Mouse (Mus musculus) gastrocnemius, postnatal 14 days (tissue): ENCODE results near the gene Sec14l4. TPM values are rescaled to one million over a fixed set of nuclear protein-coding genes. Genes with fewer than 3 reads are reported as not detected.

Experiments used
- DNase-seq: peaks from one replicate; pipeline ENCODE4 v3.0.0; 2021; ENCODE audit warnings: mixed read lengths
- intact Hi-C: fragments of 180-260 bp; cut with DNase I; formaldehyde crosslinking; loops from one replicate; pipeline ENCODE4 v1.15.1; 2025; ENCODE audit warnings: low total_unique reads
- total RNA-seq, 2 experiments: library from RNA; stranded (reverse); gene quantifications; 2 replicates each; pipeline ENCODE4 v1.2.3; 2021

Sec14l4 gene
- total RNA-seq, 2 experiments from 2014 or later: not detected

DNA sequence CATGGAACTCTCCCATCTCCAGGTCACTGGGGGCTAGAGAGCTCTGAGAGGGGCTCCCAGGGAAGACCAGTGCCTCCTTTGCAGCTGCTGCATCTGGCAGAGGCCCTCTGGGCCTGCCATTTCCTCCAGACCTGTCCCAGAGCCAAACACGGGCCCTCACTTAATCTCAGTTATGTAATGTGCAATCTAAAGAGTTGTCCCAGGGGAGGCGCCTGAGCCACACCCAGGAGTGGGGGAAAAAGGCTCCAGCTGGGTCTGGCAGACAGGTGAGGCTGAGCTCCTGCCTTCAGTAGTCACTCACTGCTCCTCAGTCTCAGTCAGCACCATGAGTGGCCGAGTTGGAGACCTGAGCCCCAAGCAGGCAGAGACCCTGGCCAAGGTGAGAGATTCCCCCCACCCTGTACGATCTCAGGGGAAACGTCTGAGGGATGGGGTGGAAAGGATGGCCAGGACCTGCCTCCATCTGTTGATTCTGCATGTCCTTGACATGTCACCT, 33.4 kb downstream of the Sec14l4 start, which contains the start of gene Sec14l3:
Sec14l3 (plus strand) TSS at position 215 of the 496 bp plus-strand sequence.
- no peak for DNase-seq
- intact Hi-C loops: no loop called here

DNA sequence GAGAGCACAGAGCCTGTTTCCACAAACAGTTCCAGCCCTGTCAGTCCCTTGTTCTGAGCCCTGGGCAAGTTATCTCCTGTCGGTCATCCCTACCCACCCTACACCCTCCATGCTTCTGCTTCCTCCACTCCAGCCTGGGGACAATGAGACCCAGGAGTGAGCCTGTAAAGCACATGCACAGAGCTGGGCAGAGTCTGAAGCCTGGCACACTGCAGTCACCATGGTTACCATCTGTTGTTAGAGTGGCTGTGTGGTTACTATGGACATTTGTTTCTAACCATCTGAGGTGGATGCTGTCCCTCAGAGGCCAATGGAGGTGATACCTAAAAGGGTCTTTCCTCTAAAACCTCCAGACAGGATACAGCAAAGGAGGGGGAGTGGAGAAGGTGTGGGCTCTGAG, 38.4 kb downstream of the Sec14l4 start:
- no peak for DNase-seq
- intact Hi-C loops: no loop called here

DNA sequence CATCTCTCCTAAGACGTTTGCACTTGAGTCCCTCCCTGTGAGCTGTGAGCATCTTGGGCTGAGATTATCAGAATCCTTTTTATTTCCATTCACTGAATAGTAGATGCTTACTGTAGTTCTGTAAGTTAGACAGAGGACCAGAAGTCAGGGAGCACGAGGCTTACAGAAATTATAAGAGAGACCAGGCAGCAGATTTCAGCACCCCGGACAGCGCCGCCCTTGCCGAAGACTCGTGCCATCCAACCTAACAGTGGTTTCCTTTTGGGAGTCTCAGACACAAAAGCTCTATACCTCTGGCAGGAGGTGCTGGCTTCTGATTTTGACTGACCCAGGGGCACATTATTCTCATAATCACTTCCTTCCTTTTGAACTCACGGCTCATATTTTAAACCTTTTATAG, 45.4 kb downstream of the Sec14l4 start:
- intact Hi-C loops: no loop called here
- DNase-seq: peak; percentile 29

DNA sequence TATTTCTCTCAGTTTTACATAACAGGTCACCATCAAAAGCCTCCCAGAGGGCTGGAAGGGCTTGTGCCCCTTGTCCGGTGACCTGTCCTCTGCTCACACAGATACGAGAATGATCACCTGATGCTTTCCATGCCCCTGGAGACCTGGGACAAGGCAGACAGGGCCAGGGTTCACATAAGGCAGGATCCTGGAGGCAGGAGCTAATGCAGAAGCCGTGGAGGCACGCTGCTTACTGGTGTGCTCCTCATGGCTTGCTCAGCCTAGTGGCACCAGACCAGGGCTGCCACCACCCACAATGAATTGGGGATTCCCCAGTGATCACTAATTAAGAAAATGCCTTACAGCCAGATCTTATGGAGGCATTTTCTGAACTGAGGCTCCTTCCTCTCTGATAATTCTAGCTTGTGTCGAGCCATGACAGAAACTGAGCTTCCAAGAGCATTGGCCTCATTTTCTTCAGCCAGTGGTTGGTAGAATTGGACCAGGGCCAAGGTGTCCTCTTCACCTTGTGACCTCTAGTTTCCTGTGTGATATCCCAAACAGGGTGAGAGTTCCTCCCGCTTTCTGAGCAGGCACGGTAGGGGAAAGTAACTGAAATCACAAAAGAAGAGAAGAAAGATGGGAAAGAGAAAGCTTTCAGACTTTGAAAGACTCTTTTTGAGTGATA, 47.1 kb downstream of the Sec14l4 start:
- DNase-seq: no peak
- intact Hi-C loops: no loop called here

DNA sequence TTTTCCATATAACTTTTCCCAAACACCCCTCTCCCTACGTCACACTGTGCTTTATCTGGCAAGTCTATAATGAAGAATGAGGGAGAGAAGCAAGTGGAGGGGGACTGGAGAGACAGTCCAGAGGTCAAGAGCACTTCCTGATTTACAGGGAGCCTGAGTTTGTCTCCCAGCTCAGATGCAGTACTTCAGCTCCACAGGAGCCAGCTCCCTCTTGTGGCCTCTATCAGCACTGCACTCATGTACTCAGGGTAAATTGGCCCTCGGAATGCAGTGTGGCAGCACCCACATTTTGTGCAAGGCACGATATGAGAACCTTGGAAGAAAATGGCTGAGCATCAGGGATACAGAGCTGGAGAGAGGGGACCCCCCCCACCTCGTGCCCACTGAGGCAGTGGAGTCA, 49.0 kb downstream of the Sec14l4 start:
- DNase-seq: peak; percentile 24
- intact Hi-C loops: no loop called here

DNA sequence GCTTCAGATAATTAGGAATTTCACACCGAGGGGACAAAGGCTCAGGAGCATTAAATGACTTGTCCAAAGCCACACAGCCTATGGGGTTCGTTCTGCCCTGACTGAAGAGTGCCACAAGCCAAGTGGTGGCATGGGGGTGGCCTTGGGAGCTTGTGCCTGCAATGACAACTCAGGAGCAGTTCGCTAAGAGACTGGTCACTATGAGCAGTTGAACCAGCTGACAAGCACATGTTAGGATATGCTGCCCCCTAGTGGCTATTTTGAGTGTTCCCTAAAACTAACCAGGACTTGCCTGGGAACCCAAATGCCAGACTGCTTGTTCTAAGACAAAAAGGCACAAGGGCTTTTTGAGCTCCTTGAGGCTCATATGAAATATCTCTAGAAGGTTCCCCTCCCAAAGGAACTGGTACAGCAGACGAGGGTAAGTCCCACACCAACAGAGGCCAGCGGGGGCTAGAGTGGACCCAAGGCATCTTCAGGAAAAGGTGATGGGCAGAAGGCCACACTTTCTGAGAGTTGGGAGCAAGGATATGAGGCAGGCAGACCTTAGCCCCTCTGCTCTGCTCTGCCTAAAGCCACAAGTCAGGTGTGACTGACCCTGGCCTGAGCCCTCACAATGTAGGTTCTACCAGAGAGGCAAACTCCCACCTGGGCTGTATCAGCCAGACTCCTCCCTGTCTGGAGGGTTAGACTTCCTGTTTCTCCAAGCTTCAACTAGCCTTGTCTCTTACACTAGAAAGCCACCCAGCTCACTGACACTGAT, 52.2 kb downstream of the Sec14l4 start:
- intact Hi-C loops: loop anchor here (2.0 kb wide), 1 partner anchor 83 kb away; no protein-coding TSS in a partner anchor
- DNase-seq: peak; percentile 28

DNA sequence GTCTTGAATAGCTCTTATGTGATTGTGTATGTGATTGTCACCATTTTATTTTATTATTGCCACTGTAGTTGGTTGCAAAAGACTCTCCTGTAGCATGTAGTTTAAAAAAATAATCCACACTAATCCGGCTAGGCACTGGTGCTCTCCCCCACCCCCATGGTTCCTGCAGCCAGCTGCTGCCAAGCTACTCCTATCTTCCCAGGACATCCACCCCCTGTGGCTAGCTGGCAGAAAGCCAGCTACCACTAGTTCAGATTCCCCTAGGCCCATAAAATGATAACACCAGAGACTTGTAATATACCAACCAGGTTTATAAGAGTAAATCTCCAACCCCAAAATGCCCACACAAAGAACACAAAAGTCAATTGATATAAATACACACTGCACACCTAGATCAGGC, 55.0 kb downstream of the Sec14l4 start:
- intact Hi-C loops: no loop called here
- DNase-seq: no peak

DNA sequence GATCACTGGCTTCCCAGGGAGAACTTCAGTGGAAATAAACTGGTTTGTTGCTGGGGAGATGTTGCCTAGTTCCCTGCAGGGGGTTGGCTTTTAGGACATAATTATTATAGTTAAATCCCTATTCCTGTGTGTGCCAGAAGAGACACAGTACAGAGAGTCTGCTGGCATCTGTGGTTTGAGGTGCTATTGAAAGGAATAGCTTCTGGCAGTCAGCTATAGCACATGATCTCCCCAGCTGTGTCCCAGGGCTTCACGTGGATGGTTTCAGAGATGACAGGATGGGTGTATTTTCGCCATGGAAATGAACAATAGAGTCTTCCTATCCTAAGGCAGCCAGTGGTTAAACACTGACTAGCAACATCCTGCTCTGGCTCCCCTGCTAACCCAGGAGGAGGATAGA, 56.0 kb downstream of the Sec14l4 start:
- intact Hi-C loops: no loop called here
- DNase-seq: no peak

DNA sequence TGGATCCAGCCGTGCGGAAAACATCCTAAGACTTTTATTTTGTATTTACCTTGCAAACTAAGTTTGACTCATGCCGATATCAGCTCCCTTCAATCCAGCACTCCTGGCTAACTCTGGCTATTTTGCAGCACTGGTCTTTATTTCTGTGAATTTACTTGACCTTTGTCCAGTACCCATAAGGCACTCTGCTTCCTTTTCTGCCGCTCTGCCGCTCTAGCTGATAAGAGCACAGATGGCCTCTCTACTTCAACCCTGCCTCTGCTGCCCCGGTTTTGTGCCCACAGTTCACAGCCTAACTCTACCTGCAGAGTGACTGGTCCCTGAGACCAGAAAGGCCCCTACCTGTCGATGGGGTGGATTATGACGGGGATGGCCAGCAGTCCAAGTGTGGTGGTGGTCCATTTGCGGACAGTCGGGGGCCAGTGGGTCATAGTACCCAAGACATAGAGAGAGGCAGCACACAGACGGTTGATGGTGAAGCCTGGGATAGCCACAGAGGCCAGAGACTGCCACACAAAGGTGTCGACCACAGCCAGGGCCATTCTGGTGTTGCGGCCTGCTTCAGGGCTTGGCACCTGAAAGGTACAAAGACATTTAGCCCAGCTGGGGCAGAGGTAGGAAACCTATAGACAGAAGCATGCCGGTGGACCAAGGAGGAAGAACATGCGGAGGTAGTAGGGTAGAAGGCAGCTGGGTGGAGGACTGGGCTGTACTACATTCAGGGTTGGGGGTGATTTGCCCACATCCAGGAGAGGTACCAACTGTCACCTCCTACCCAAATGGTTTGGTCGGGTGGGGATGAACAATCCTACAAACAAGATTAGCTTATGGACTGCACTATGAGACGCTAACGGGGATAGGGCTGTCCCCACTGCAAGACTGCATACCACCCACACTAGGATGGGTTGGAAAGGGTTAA, 62.5 kb downstream of the Sec14l4 start:
- no peak for DNase-seq
- intact Hi-C loops: no loop called here

DNA sequence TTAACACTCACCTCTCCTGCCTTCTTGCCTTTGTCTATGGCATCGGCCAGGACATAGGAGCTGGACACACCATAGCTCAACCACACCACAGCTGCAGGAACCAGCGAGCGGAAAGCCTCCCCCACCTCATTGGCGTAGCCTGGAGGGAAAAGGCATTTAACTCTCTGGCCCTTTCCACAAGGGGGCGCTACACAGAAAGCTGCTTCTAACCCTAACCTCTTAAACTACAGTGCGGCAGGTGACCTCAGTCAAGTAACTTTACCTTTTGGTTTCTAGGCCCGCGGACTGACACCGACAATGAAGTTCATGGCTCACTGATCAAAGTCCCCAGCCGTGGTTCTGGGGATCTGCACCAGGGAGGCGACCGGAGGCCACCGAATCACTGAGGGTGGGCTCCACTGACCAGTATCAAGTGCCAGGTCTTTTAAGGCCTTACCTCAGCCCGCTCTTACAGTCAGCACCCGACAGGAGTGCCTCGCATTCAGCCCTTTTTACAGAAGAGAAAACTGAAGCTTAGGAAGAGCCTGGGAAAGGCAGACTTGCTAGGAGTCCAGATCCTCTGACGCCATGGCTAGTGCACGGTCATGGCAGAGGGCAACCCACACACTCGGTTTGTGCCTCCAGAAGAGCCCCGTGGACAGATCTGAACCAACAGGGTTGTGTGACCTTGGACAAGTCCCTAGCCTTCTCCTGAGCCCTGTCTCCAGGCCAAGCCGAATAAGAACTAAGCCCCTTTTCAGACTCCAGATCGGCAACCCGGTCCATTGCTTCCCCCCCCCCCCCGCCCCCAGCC, 63.3 kb downstream of the Sec14l4 start:
- DNase-seq: peak; percentile 50
- intact Hi-C loops: no loop called here

DNA sequence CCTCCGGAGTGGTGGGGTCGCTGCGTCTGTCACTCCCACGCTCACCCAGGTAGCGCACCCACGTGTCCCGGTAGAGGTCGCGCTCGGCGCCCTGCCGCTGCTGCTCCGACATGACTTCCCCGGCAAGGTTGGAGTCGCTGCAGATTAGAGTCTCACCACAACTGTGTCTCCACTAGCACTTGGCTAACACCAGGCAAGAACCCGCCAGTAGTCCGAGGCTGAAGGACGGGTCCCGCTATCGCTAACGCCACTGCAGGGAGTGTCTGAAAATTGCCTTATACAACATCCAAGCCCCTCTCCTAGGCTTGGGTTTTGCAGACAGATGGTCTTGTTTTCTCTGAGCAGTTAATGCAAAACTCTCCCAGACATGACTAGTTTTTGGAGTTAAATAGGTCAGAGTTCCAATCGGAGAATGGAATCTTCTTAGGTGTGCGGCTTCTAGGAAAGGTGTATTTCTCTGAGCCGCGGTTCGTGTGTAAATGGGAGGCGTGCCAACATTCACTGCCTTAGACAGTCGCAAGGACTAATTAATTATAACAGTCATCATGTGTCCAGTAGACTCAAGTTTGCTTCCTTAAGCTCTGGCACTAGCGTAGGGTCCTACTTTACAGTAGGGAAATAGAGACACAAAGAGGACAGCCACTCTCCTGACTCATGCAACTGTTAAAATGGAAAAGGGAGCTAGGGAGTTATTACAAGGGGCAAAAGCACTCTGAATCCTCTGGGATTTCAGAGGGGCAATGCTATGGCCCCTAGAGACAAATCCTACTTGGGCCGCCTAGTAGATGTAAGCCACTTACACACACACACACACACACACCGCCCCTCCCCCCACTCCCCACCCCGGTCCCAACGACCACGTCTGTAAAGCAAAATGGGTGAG, 64.2 kb downstream of the Sec14l4 start, which contains the start of gene Mtfp1:
Mtfp1 (minus strand) TSS at position 275 of the 883 bp plus-strand sequence.
- peak; percentile 49 for DNase-seq
- intact Hi-C loops: no loop called here

DNA sequence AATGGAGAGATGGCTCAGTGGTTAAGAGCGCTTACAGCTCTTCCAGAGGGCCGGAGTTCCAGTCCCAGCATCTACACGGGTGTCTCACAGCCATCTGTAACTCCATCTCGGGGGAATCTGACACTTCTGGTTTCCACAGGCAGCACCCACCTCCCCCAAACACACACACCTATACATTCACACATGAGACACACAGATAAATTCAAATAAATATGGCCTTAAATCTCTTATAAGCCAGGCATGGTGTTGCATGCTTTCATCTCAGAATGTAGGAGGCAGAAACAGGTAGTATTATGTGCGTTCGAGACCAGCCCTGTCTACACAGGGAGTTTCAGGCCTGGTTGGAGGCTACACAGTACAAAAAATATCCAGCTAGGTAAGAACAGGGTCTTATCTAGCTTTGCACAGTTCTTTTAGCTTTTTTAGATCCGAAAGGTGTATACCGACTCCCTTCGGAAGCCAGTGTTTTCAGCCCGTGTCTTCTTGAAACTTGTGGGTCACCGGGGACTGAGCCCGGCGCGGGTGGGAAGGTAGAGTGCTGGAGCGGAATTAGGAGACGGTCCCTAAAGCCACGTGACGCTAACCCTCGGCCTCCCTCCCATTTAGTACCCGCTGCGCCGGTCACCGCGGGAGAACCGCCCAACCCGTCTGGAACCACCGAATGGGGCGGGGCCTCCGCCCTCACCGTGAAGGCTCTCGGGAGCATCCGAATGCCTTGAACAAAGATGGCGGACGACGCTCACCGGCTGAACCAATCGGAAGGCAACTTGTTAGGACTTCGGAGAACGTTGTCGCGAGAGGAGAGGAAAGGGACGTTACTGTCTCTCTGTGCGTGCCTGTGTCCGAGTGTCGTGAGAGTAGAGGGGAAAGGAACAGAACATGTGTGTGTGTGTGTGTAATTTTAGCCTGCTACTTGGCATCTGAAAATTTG, 65.1 kb downstream of the Sec14l4 start:
- intact Hi-C loops: no loop called here
- peak; percentile 99 for DNase-seq

DNA sequence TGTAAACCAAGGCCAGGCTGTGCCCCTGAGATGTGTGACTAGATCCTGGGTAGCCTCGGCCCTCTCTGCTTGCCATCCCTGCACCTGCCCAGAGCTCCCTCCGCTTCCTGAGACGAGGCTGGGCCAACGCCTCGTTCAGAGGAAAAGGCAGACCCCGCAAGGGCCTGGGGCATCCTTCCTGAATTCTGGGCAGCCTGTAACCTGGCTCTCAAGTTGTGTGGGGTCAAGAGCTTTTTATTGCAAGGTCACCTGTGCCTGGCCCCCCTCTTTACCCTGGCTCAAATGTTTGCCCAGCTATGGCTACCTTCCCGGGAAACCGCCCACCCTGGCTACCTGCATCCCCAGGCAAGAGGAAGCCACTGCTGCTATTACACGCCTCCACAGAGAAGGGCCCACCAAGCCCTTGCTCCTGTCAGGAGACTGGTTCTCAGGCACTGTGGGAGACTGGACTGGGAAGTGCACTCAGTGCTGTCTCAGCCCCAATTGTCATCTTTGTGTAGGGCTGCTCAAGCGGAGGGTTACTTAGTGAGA, 65.9 kb downstream of the Sec14l4 start:
- no peak for DNase-seq
- intact Hi-C loops: no loop called here
